ENCODE assay signal across 22 mouse cellular contexts in the genomic region with DNA sequence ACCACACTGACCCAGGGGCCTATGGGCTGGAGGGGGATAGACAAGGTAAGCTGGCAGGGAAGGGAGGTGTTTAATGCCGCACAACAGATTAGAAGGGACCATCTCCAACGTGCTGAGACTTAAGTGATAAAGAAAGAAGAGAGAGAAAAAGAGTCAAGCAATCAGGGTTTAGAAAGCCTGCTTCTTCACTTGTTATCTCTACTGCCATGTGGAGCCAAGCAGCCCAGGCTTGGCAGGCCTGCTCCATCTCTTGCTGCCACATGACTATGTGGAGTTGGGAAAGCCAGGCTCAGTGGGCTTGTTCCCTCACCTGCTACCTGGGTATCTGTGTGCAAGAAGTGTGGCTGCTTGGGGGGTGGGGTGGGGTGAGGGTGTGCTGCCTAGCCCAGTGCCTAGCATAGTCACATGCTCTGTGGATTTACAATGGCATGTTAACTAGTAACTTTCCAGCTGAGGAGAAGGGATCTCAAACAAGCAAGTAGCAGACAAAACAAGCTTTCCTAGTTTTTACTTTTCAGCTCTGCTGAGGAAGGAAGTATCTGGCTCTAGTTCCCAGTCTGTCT.
A peak's percentile ranks its signal among the peaks of the same experiment; 100 is the strongest.
DNase-seq lines count a peak whose midpoint lies in the region; ATAC-seq and TF ChIP-seq lines count a peak whose summit lies in the region.
"Had no signal": no experiment of that assay in that cellular context is flagged by ENCODE, and none has a peak within 500 bp of the region (broad histone marks: within the 10 kb centered on the region; RNA-seq: fewer than 3 reads in every experiment).

No protein-coding gene starts in this region.

- no peak for TF ChIP-seq RAD21 in MEL (IDR thresholded peaks at IDR 0.05; ENCODE audit: low read depth, low read length)

- TF ChIP-seq POLR2A in MEL (IDR thresholded peaks at IDR 0.05; ENCODE audit: control insufficient read depth in 1 of 2, insufficient read depth in 1 of 2, low read depth in 1 of 2, low read length in 2 of 2, poor library complexity in 1 of 2), result no peak

- H3K9me3 ChIP-seq in intestine, embryonic 15.5 days, result no peaks in the 10 kb centered on the region
- H3K9me3 ChIP-seq in intestine, postnatal 0 days (ENCODE audit: control insufficient read depth), result no peaks in the 10 kb centered on the region
- no peaks in the 10 kb centered on the region for H3K9me3 ChIP-seq in MEL (replicated peaks; ENCODE audit: insufficient read depth, low read length)
- H3K9me3 ChIP-seq in liver, postnatal 0 days (ENCODE audit: low read length), result no peaks in the 10 kb centered on the region
- H3K9me3 ChIP-seq in forebrain, postnatal 0 days (ENCODE audit: low read length), result no peaks in the 10 kb centered on the region
- no peaks in the 10 kb centered on the region for H3K9me3 ChIP-seq in heart, embryonic 11.5 days (replicated peaks; ENCODE audit: control insufficient read depth, low read length)
- H3K9me3 ChIP-seq: embryonic facial prominence, embryonic 10.5 days; forebrain, embryonic 13.5 days; G1E; hindbrain, embryonic 12.5 days had no signal

- 0 out of 2 replicates have a peak, but pooled peaks cover 6% of the 10 kb centered on the region for H3K4me1 ChIP-seq in intestine, embryonic 15.5 days (replicated peaks)
- H3K4me1 ChIP-seq in intestine, postnatal 0 days (replicated peaks; ENCODE audit: control insufficient read depth, insufficient read depth, low read length), result no peaks in the 10 kb centered on the region
- H3K4me1 ChIP-seq in MEL (ENCODE audit: control insufficient read depth in 1 of 2, insufficient read depth in 2 of 2, low read length in 2 of 2), result peaks cover 3 to 8% of the 10 kb centered on the region in 2 experiments; a peak in 2 of 4 replicates
- no peaks in the 10 kb centered on the region for H3K4me1 ChIP-seq in liver, postnatal 0 days (ENCODE audit: insufficient read depth)
- no peaks in the 10 kb centered on the region for H3K4me1 ChIP-seq in forebrain, postnatal 0 days (ENCODE audit: insufficient read depth)
- no peaks in the 10 kb centered on the region for H3K4me1 ChIP-seq in heart, embryonic 11.5 days (ENCODE audit: control insufficient read depth, insufficient read depth, low read length)
- H3K4me1 ChIP-seq: embryonic facial prominence, embryonic 10.5 days; forebrain, embryonic 13.5 days; hindbrain, embryonic 12.5 days had no signal

- ATAC-seq in intestine, embryonic 15.5 days, result peak; percentile 60
- no peak for ATAC-seq in intestine, postnatal 0 days
- peak; percentile 55 for ATAC-seq in liver, postnatal 0 days
- no peak for ATAC-seq in forebrain, postnatal 0 days
- ATAC-seq in heart, embryonic 11.5 days (replicated peaks; ENCODE audit: insufficient number of reproducible peaks, low FRiP score, low TSS enrichment), result no peak
- ATAC-seq: CD4-positive, CD25-positive, alpha-beta regulatory T cell, adult 4 months; forebrain, embryonic 13.5 days had no signal

- H3K79me2 ChIP-seq in MEL (ENCODE audit: control insufficient read depth, insufficient read depth, low read length, poor library complexity), result no peaks in the 10 kb centered on the region

- TF ChIP-seq CTCF in intestine, postnatal 0 days (IDR thresholded peaks at IDR 0.05; ENCODE audit: low read depth), result no peak
- no peak for TF ChIP-seq CTCF in MEL (IDR thresholded peaks at IDR 0.05 in 2 of 3, conservative IDR thresholded peaks at IDR 0.05 in 1 of 3; ENCODE audit: control insufficient read depth in 1 of 3, insufficient read depth in 1 of 3, low read depth in 2 of 3, low read length in 3 of 3, poor library complexity in 1 of 3, severe bottlenecking in 1 of 3)
- no peak for TF ChIP-seq CTCF in liver, postnatal 0 days (IDR thresholded peaks at IDR 0.05; ENCODE audit: low read depth)
- TF ChIP-seq CTCF in forebrain, postnatal 0 days (IDR thresholded peaks at IDR 0.05; ENCODE audit: low read depth), result no peak

- no peak overlapping the region for H3K27ac ChIP-seq in intestine, embryonic 15.5 days
- H3K27ac ChIP-seq in intestine, postnatal 0 days (ENCODE audit: low read depth, low read length), result no peak overlapping the region
- no peak overlapping the region for H3K27ac ChIP-seq in MEL (ENCODE audit: control insufficient read depth, low read depth, low read length)
- H3K27ac ChIP-seq in liver, postnatal 0 days (ENCODE audit: low read depth), result no peak overlapping the region
- H3K27ac ChIP-seq in forebrain, postnatal 0 days (ENCODE audit: low read depth, low read length), result no peak overlapping the region
- H3K27ac ChIP-seq in heart, embryonic 11.5 days (ENCODE audit: low read depth, low read length), result no peak overlapping the region
- H3K27ac ChIP-seq: embryonic facial prominence, embryonic 10.5 days; forebrain, embryonic 13.5 days; gastrocnemius, adult 2 months; hindbrain, embryonic 12.5 days had no signal

- peak; percentile 72 to 74 for TF ChIP-seq EP300 in MEL (IDR thresholded peaks at IDR 0.05; ENCODE audit: low read depth in 1 of 2, low read length in 2 of 2)
- no peak for TF ChIP-seq EP300 in liver, postnatal 0 days (IDR thresholded peaks at IDR 0.05; ENCODE audit: low read depth)

- DNase-seq in kidney, postnatal 25 days, result peak; percentile 7 to 46
- no peak for DNase-seq in kidney, adult 11 months
- DNase-seq in MEL (ENCODE audit: low read depth, low spot score), result peak; percentile 59
- no peak for DNase-seq in liver, postnatal 0 days
- DNase-seq in forebrain, postnatal 0 days, result no peak
- DNase-seq: adrenal gland, postnatal 10 days; B cell, adult 2 months; cerebellum, adult 11 months; cerebellum, adult 9-11 months; cerebellum, postnatal 36 days; gastrocnemius, adult 2 months; gastrocnemius, postnatal 25 days; heart, postnatal 10 days; heart, postnatal 4 days had no signal

- no peak overlapping the region for H3K9ac ChIP-seq in intestine, embryonic 15.5 days
- H3K9ac ChIP-seq in intestine, postnatal 0 days (ENCODE audit: low read depth, low read length), result no peak overlapping the region
- no peak overlapping the region for H3K9ac ChIP-seq in MEL (ENCODE audit: control insufficient read depth, low read depth, low read length, poor library complexity, severe bottlenecking)
- H3K9ac ChIP-seq in liver, postnatal 0 days (replicated peaks), result no peak overlapping the region
- no peak overlapping the region for H3K9ac ChIP-seq in forebrain, postnatal 0 days
- H3K9ac ChIP-seq in heart, embryonic 11.5 days (ENCODE audit: low read depth, low read length), result no peak overlapping the region
- H3K9ac ChIP-seq: forebrain, embryonic 13.5 days; hindbrain, embryonic 12.5 days had no signal

- H3K4me2 ChIP-seq in intestine, embryonic 15.5 days (replicated peaks), result no peak overlapping the region
- H3K4me2 ChIP-seq in intestine, postnatal 0 days (replicated peaks; ENCODE audit: low read depth), result no peak overlapping the region
- no peak overlapping the region for H3K4me2 ChIP-seq in liver, postnatal 0 days (ENCODE audit: low read depth, low read length)
- no peak overlapping the region for H3K4me2 ChIP-seq in forebrain, postnatal 0 days (ENCODE audit: low read depth)
- H3K4me2 ChIP-seq in heart, embryonic 11.5 days, result no peak overlapping the region
- H3K4me2 ChIP-seq: forebrain, embryonic 13.5 days; hindbrain, embryonic 12.5 days had no signal

- H3K27me3 ChIP-seq in intestine, embryonic 15.5 days (replicated peaks), result no peaks in the 10 kb centered on the region; the same call in 1 of the 2 replicates
- H3K27me3 ChIP-seq in intestine, postnatal 0 days (replicated peaks; ENCODE audit: control insufficient read depth, insufficient read depth, low read length), result no peaks in the 10 kb centered on the region
- no peaks in the 10 kb centered on the region for H3K27me3 ChIP-seq in MEL (ENCODE audit: control insufficient read depth in 1 of 2, insufficient read depth in 2 of 2, low read length in 2 of 2)
- no peaks in the 10 kb centered on the region for H3K27me3 ChIP-seq in liver, postnatal 0 days (ENCODE audit: insufficient read depth, low read length)
- no peaks in the 10 kb centered on the region for H3K27me3 ChIP-seq in forebrain, postnatal 0 days (ENCODE audit: insufficient read depth, low read length)
- no peaks in the 10 kb centered on the region for H3K27me3 ChIP-seq in heart, embryonic 11.5 days (ENCODE audit: control insufficient read depth, insufficient read depth, low read length)
- H3K27me3 ChIP-seq: forebrain, embryonic 13.5 days; hindbrain, embryonic 12.5 days had no signal

- WGBS in intestine, embryonic 15.5 days, result 65% methylated on average over 2 of the region's 2 CpGs
- 59% methylated on average over 2 of the region's 2 CpGs for WGBS in intestine, postnatal 0 days
- 40% methylated on average over 2 of the region's 2 CpGs for WGBS in liver, postnatal 0 days (ENCODE audit: insufficient replicate concordance)
- WGBS in forebrain, postnatal 0 days, result 80% methylated on average over 2 of the region's 2 CpGs
- WGBS in heart, embryonic 11.5 days (ENCODE audit: insufficient replicate concordance), result 47% methylated on average over 2 of the region's 2 CpGs

- H3K36me3 ChIP-seq in intestine, embryonic 15.5 days, result no peaks in the 10 kb centered on the region
- H3K36me3 ChIP-seq in intestine, postnatal 0 days (ENCODE audit: control insufficient read depth, insufficient read depth), result no peaks in the 10 kb centered on the region
- peaks cover 0 to 2% of the 10 kb centered on the region in 2 experiments; a peak in 2 of 4 replicates for H3K36me3 ChIP-seq in MEL (ENCODE audit: control insufficient read depth in 1 of 2, insufficient read depth in 2 of 2, low read length in 2 of 2)
- no peaks in the 10 kb centered on the region for H3K36me3 ChIP-seq in liver, postnatal 0 days (replicated peaks; ENCODE audit: insufficient read depth, low read length)
- H3K36me3 ChIP-seq in forebrain, postnatal 0 days (ENCODE audit: insufficient read depth), result no peaks in the 10 kb centered on the region
- no peaks in the 10 kb centered on the region for H3K36me3 ChIP-seq in heart, embryonic 11.5 days (ENCODE audit: control insufficient read depth, insufficient read depth, low read length)
- H3K36me3 ChIP-seq: embryonic facial prominence, embryonic 10.5 days; G1E; hindbrain, embryonic 12.5 days had no signal

- no peak overlapping the region for H3K4me3 ChIP-seq in intestine, embryonic 15.5 days (replicated peaks)
- H3K4me3 ChIP-seq in intestine, postnatal 0 days (ENCODE audit: low read depth, low read length), result no peak overlapping the region
- H3K4me3 ChIP-seq in MEL (ENCODE audit: control insufficient read depth in 1 of 2, insufficient read depth in 1 of 2, low read depth in 2 of 2, low read length in 2 of 2), result no peak overlapping the region
- no peak overlapping the region for H3K4me3 ChIP-seq in liver, postnatal 0 days (ENCODE audit: low read depth, low read length)
- H3K4me3 ChIP-seq in forebrain, postnatal 0 days (ENCODE audit: low read depth, low read length), result no peak overlapping the region
- no peak overlapping the region for H3K4me3 ChIP-seq in heart, embryonic 11.5 days (ENCODE audit: low read depth, low read length)
- H3K4me3 ChIP-seq: embryonic facial prominence, embryonic 10.5 days; forebrain, embryonic 13.5 days; gastrocnemius, adult 2 months; hindbrain, embryonic 12.5 days had no signal

TF ChIP-seq in MEL, 35 proteins besides CTCF, POLR2A, EP300 and RAD21 (continues in another document):
- TF ChIP-seq MAX (IDR thresholded peaks at IDR 0.05; ENCODE audit: low read length) (peak; percentile 58), RCOR1 (IDR thresholded peaks at IDR 0.05; ENCODE audit: low read depth, low read length) (peak; percentile 94), GATA1 (IDR thresholded peaks at IDR 0.05; ENCODE audit: low read depth, low read length) (peak; percentile 87), BHLHE40 (IDR thresholded peaks at IDR 0.05; ENCODE audit: borderline replicate concordance, low read depth, low read length) (0 out of 2 replicates have a peak, but pooled peaks have one; percentile 16)

Comparison
In these comparisons a context has a peak if more than half of its experiments do, and no peak if none do; other contexts are left out.
1. ATAC-seq: peak in intestine, embryonic 15.5 days (single experiment) and liver, postnatal 0 days (single experiment); none in intestine, postnatal 0 days (single experiment), forebrain, postnatal 0 days (single experiment) and heart, embryonic 11.5 days (single experiment).
2. DNase-seq: peak in kidney, postnatal 25 days (2 of 2) and MEL (single experiment); none in kidney, adult 11 months (single experiment), liver, postnatal 0 days (single experiment) and forebrain, postnatal 0 days (single experiment).